Mouse (Mus musculus) adrenal gland, postnatal 4 days (tissue): ENCODE measurements around the gene Parp16. TPM values are rescaled to one million over a fixed set of nuclear protein-coding genes. Genes with fewer than 3 reads are reported as not detected.

Experiments
- DNase-seq, 2 experiments: peaks; one replicate each; pipeline ENCODE4 v3.0.0; 2021 to 2022; ENCODE audit warnings: low spot score in 2 of 2, mixed read lengths in 2 of 2
- long read RNA-seq, 2 experiments: library from polyadenylated mRNA; stranded (forward); transcript quantifications; one replicate each; pipeline ENCODE4 v2.0.0; 2021
- total RNA-seq, 2 experiments: library from RNA; stranded (reverse); gene quantifications; 2 replicates each; pipeline ENCODE4 v1.2.3; 2021

Parp16 gene
- total RNA-seq: 10 to 100 TPM; 23.2 to 27.0 TPM
- long read RNA-seq, experiment 1, transcript Parp16-202 (6 exons, 2,518 nt): major isoform, 12 of 22 reads
- long read RNA-seq, experiment 1, partial matches to known transcripts: 5 of 22 reads
- long read RNA-seq, experiment 1, other reads (novel, unspliced or antisense): 4 of 22 reads
- long read RNA-seq, experiment 2, transcript Parp16-202 (6 exons, 2,518 nt): major isoform, 12 of 26 reads
- long read RNA-seq, experiment 2, transcript Parp16-201 (7 exons, 2,482 nt): minor isoform, 5 of 26 reads
- long read RNA-seq, experiment 2, partial matches to known transcripts: 5 of 26 reads
- long read RNA-seq, experiment 2, other reads (novel, unspliced or antisense): 4 of 26 reads

DNA sequence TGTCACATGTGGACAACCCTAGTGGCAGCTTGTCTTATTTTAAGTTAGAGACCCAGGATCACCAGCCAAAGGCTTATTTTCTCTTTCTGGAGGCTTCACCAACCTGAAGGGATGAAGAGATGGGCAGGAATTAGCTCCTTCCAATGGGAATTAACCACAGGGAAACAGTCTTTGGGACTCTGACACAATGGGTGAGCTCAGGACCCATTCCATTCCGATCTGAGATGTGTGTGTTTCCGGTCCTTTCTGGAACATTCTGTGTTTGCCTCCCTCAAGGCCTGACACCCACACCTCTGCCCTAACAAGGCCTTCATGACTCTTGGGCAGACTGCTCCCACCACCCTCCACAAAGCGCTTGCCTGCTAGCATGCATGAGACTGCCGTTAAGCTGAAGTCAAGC, at the start of gene Parp16:
Gene Parp16, plus strand, starts transcription at position 301 of the 400 bp plus-strand sequence.
- no peak for DNase-seq

DNA sequence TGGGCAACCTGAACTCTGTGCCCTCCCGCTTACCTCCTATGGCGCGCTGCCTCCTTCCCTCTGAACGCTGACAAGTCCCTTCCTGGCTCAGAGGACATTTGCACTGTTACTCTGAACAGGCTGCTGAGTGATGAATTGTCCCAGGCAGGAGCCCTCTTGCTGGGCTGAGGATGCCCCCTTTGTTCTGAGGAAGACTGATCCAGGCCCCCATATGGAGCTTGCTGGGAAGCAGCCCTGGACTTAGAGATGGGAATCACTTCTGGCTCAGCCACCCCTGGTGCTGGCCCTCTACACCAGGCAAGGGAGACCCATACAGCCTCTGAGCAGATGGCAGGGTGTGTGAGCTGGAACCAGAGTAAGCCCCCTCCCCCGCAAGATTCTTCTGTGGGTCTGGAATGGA, 49.2 kb upstream of the Parp16 start:
- no peak for DNase-seq

DNA sequence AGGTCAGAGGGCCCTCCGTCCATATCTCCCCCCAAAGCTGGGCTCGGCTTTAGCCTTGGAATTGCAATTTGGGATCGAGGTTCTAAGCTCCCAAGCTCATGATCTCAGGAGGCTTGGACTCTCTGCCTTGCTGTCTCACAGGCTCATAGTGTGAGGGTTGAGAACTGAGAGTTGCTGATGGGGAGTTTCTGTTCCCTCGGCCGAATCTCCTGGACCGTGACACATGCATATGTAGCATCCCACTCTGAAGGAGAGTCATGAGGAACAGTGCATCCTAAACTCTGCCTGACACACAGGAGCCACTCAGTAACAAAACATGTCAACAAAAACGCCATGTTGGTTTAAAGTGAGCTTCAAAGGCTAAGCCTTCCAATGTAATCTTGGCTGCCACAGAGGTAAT, 46.6 kb upstream of the Parp16 start:
- no peak for DNase-seq

- no peak for DNase-seq
These were observed 42.3 kb upstream of the Parp16 start for GRCm38 (mm10) chr9:65152711-65153330.

DNA sequence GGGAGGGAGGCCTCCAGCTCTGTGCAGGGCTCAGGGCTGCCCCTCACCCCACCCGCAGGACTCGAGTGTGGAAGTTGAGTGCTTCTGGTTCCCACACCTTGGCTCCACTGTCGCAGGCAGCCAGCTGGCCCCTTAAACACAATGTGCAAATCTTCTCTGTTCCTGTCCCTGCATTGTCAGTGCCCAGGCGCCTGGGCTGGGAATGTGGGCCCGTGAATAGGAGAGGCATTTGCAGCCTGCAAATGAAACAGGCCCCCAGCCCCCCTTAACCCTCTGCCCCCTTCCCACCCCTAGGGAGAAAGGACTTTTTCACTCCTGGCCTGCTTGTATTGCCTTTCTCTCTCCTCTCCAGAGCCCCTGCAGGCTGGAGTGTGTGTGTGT, 41.8 kb upstream of the Parp16 start:
- no peak for DNase-seq

GRCm38 (mm10) chr9:65154692-65155455, 40.3 kb upstream of the Parp16 start:
- DNase-seq: no peak

DNA sequence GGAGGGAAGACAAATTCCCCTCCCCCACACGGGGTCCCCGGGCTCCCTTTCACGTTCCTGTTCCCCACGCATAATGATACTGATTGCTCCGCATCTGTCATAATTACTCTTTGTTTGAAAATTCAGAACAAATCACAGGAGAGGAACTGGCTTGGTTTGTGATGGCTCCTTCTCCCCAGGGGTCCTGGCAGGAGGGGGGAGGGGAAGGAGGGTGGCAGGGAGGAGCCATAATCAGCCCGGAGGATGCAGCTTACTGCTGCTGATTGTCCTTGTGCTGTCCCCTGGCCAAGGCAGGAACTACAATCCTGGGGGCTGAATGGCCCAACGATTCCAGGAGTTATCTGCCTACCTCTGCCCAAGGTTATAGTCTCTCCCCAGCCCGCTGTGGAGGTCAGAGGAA, 38.5 kb upstream of the Parp16 start:
- DNase-seq: no peak

DNA sequence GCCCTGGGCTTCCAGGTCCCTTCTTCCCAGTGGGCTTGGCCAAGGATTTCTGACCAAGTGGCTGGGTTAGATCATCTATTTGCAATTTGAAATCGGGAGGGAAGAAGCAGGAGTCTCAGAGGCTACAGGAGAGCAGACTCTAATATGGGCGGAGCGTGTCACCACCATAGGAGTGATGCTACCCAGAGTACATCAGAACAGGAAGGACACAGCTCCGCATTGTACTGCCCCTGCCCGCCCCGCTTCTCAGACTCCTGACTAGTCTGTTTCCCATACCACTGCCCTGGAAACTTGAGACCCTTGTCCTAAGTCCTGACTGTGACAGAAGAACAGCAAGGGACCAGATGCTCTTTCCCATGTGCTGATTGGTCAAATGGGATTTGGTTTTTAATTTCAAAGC, 37.5 kb upstream of the Parp16 start:
- DNase-seq: no peak

DNA sequence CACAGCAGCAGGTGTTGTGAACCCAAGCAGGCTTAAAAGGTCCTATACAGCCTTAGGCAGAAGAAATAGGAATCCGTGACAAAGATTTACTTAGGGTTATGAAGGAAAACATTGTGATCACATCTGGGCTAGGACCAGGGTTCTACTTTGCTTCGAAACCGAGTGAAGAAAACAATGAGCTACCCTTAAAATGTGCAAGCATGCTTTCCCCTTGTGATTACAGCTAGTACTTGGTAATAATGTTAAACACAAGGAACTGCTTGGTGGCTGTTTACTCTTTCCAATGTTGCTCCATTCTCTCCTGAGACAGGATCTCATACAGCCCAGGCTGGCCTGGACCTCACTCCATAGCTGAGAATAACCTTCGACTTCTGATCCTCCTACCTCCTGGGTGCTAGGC, 34.0 kb upstream of the Parp16 start:
- DNase-seq: no peak

- DNase-seq: no peak
These were observed 33.3 kb upstream of the Parp16 start for GRCm38 (mm10) chr9:65161881-65162280.

DNA sequence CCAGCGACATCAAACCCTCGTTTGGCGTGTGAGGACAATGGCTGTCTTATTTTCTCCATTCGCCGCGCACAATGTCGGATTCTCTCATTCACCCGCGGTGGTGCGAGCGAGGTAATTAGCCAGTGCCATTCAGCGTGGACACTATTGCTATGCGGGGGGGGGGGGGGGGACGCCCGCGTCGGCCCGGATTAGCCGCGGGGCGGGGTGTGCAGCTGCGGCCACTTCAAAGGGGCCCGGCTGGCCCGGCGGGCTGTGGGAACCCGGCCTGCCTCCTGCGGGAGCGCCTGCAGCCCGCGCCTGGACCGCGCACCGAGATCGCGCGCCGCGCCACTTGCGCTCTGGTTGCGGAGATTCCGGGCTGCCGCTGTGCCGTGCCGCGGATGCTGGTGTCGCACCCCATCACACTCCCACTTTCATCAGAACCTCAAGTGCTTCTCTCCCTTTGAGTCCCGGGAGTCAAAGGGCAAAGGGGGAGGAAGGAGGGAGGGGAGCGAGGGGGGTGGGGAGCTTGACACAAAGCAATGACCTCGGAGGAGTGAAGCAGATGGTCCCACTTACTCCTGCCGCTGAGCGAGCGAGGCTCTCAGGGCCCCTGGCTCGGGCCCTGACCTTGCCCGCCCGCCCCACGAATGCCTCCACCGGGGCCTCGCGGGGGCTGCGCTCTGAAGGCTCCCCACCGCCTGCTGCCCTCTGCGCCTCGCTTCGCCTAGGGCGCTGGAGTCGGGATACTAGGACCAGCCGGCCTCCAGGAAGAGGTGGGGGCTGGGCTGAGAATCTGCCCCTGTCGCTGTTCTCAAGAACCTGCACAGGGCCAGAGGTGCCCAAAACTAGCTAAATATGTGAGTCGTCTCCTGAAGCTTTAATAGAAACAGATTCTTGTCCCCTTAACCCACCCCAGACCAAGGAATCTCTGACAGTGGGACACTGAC, 32.2 kb upstream of the Parp16 start:
- DNase-seq: no peak

GRCm38 (mm10) chr9:65164870-65165269, 30.3 kb upstream of the Parp16 start:
- DNase-seq: no peak

GRCm38 (mm10) chr9:65166386-65166785, 28.8 kb upstream of the Parp16 start:
- no peak for DNase-seq

- no peak for DNase-seq
These were observed 26.6 kb upstream of the Parp16 start for GRCm38 (mm10) chr9:65168534-65168933.

- DNase-seq: no peak
These were observed 26.2 kb upstream of the Parp16 start for GRCm38 (mm10) chr9:65168952-65169351.

DNA sequence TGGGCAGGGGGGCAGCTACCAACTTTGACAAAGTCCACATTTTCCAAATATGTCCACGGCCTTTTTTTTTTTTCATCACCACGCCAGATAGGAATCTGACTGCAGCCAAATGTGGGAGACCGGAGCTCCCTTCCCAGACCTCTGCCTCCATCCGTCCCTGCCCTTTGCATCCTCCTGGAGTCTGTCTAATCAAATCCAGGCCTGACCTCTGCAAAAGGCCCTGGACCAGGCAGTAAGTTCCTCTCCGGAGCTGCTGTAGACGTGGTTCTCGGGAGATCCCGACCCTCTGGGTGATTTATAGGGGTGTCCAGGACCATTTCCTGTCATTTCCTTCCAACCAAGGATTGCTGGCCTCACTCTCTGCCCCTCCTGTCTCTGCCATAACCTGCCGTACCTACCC, 22.5 kb upstream of the Parp16 start:
- no peak for DNase-seq

GRCm38 (mm10) chr9:65175234-65175938, 19.8 kb upstream of the Parp16 start:
- DNase-seq: no peak

- no peak for DNase-seq
These were observed 18.9 kb upstream of the Parp16 start for GRCm38 (mm10) chr9:65175939-65176871.

- no peak for DNase-seq
These were observed 17.7 kb upstream of the Parp16 start for GRCm38 (mm10) chr9:65177497-65177896.
